Mouse (Mus musculus): ENCODE measurements around the gene B4galnt4. TPM values are rescaled to one million over a fixed set of nuclear protein-coding genes. Genes with fewer than 3 reads are reported as not detected.

Gene B4galnt4
- polyA plus RNA-seq, 1 experiment from 2014 or later: 7.9 TPM

DNA sequence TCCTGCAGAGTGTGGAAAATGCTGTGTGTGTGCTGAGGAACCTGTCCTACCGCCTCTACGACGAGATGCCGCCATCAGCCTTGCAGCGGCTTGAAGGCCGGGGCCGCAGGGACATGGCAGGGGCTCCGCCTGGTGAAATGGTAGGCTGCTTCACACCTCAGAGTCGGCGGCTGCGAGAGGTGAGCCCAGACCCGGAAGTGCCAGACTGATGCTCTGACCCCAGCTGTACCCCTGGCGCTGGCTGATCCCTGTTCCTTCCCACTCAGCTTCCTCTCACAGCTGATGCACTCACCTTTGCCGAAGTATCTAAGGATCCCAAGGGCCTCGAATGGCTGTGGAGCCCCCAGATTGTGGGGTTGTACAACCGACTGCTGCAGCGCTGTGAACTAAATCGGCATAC lies 27.6 kb downstream of the B4galnt4 start:
- ATAC-seq: no peak
- Histone ChIP-seq H3K27ac (no peak overlapping the region), H3K9ac (no peak overlapping the region), H3K36me3 (no peaks in the 10 kb centered on the region), H3K4me3 (replicated peaks) (no peak overlapping the region), H3K4me2 (replicated peaks) (no peak overlapping the region), H3K9me3 (no peaks in the 10 kb centered on the region), H3K4me1 (replicated peaks) (peaks cover 15% of the 10 kb centered on the region), H3K27me3 (replicated peaks) (peaks cover 11% of the 10 kb centered on the region)
- WGBS: 19% methylated on average over 18 of the region's 18 CpGs

DNA sequence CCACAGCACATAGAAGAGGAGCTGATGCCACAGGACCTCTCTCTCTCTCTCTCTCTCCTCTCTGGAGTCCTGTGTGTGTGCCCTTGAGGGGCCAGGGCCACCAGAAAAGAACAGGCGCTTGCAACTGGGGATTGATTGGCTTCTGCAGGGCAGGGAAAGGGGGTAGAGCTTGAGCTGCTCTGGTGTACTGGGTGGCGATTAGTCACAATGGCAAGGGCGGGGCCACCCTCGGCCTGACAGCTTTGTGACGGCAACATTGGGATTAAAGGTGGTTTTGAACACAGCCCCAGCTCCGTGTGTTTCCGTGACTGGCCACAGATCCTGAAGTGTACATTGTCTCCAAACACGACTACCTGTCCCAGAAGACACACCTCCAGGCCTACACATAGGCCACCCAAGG lies 29.3 kb downstream of the B4galnt4 start:
- no peak overlapping the region for H3K4me2 ChIP-seq (replicated peaks)
- no peak overlapping the region for H3K27ac ChIP-seq
- no peaks in the 10 kb centered on the region for H3K36me3 ChIP-seq
- H3K4me1 ChIP-seq (replicated peaks): peaks cover 29% of the 10 kb centered on the region
- no peak overlapping the region for H3K4me3 ChIP-seq (replicated peaks)
- H3K9me3 ChIP-seq: no peaks in the 10 kb centered on the region
- no peak for ATAC-seq
- H3K9ac ChIP-seq: no peak overlapping the region
- WGBS: 68% methylated on average over 8 of the region's 8 CpGs
- H3K27me3 ChIP-seq (replicated peaks): peaks cover 11% of the 10 kb centered on the region

DNA sequence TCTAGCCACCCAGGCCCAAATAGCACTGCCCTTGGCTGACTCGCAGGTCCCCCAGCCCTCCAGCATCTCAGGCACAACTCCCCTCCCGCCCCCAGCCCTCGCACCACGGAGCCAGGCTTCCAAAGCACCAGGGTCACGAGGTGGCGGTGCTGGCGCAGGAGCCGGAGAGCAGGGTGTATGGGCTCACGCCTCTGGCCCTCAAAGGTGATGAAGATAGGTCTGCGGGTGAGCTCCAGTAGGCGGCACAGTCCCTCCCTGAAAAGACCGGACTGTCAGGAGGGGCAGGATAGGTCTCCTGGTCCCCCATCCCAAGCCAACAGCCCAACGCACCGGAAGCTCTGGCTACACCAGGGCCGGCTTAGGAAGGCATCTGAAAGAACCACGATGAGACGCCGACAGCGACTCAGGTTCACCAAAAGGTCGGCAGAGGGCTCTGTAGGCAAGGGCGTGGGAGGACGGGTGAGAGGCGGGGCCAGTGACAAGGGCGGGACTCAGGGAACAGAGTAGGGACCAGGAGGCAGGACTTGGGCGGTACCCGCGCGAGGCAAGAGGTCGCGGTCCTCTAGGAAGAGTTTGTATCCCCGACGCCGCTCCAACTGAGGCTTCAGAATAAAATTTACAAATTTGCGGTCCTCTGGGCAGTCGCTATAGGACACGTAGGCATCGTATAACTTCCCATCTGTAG lies 31.3 kb downstream of the B4galnt4 start:
- H3K9me3 ChIP-seq: no peaks in the 10 kb centered on the region
- H3K4me1 ChIP-seq (replicated peaks): peaks cover 36% of the 10 kb centered on the region
- H3K27me3 ChIP-seq (replicated peaks): peaks cover 11% of the 10 kb centered on the region
- H3K4me2 ChIP-seq (replicated peaks): peak overlapping the region; percentile 56
- ATAC-seq: peak; percentile 93
- H3K27ac ChIP-seq: peak overlapping the region; percentile 36; the same call in 1 of the 2 replicates
- peak overlapping the region; percentile 14 for H3K4me3 ChIP-seq (replicated peaks)
- H3K36me3 ChIP-seq: no peaks in the 10 kb centered on the region
- H3K9ac ChIP-seq: 0 out of 2 replicates have a peak overlapping the region, but pooled peaks have one; percentile 23
- WGBS: 10% methylated on average over 37 of the region's 37 CpGs

DNA sequence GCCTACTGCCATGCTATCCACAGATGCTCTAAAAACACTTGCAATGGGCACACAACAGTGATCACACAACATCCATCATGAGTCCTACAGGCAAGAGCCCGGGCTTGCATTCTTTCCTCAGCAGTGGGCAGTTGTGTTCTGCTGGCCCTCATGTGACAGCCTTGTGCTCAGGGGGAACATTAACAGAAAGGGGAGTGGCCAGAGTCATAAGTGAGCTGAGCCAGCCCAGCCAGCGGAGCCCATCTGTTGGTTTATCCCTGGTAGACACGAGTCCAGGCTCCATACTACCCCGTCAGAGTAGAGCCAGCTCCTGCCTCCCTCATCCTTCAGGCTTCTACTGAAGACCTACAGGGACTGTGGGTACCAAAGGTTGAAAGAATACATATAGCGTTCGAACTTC lies 33.0 kb downstream of the B4galnt4 start:
- Histone ChIP-seq H3K27me3 (replicated peaks) (0 out of 2 replicates have a peak, but pooled peaks cover 3% of the 10 kb centered on the region), H3K4me1 (replicated peaks) (peaks cover 36% of the 10 kb centered on the region), H3K27ac (no peak overlapping the region), H3K4me2 (replicated peaks) (no peak overlapping the region), H3K36me3 (no peaks in the 10 kb centered on the region), H3K9me3 (no peaks in the 10 kb centered on the region), H3K4me3 (replicated peaks) (no peak overlapping the region), H3K9ac (no peak overlapping the region)
- no peak for ATAC-seq
- WGBS: 66% methylated on average over 6 of the region's 6 CpGs

DNA sequence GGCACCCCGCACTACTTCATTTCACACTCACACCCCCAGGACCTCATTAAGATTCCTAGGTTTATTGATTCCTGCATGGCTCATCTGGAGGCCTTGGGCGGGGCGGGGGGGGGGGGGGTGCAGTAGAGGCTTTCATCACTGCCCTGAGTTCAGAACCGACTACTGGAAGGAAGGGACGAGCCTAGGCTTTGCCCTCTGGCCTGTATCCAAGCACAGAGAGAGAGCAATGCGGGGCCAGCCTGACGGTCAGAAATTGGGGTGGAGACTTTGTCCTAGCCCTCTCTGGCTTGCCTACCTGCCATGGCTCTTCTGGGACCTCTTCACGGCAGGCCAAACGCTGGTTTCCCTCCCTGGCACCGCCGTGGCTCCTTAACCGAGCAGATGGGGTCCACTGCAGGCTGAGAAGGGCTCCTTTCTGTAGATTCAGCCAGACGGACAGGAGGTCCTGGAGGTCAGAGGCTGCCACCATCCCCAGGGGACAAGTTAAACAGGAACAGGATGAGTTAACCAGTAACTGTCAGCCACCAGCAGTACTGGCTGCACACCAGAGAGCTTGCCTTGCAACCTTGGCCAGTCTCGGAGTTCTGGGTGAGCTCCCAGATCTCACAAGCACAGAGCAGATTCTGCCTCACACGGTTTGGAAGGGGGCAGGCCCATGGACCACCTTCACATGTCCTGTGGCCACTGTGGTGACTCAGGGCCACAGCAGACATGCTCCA lies 33.7 kb downstream of the B4galnt4 start:
- Histone ChIP-seq H3K4me2 (replicated peaks) (0 out of 2 replicates have a peak overlapping the region, but pooled peaks have one; percentile 9), H3K9me3 (no peaks in the 10 kb centered on the region), H3K27ac (no peak overlapping the region), H3K36me3 (no peaks in the 10 kb centered on the region), H3K9ac (no peak overlapping the region), H3K27me3 (replicated peaks) (no peaks in the 10 kb centered on the region), H3K4me1 (replicated peaks) (peaks cover 37% of the 10 kb centered on the region), H3K4me3 (replicated peaks) (no peak overlapping the region)
- 52% methylated on average over 14 of the region's 15 CpGs for WGBS
- no peak for ATAC-seq

DNA sequence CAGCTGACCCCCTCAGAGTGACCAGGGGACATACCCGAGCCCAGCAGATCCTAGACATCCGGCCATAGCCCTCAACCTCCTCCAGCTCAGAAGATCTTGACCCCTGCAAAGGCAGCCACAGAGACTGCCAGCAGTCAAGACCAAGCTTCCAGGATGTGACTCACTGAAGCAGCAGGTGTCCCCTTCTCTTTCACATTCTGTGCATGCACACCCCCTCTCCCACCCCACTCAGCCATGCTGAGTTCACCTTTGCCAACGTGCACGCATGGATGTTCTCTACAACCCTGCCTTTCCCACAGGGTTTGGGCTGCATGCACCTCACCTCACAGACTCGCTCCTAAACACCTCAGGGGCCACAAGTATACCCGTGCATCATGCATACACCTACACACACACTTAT lies 35.1 kb downstream of the B4galnt4 start:
- Histone ChIP-seq H3K4me2 (replicated peaks) (peak overlapping the region; percentile 30; the same call in 1 of the 2 replicates), H3K36me3 (no peaks in the 10 kb centered on the region), H3K4me1 (replicated peaks) (peaks cover 42% of the 10 kb centered on the region), H3K27ac (peak overlapping the region; percentile 27; the same call in 1 of the 2 replicates), H3K4me3 (replicated peaks) (no peak overlapping the region), H3K27me3 (replicated peaks) (peaks cover 4% of the 10 kb centered on the region), H3K9ac (no peak overlapping the region), H3K9me3 (no peaks in the 10 kb centered on the region)
- no peak for ATAC-seq
- 74% methylated on average over 6 of the region's 6 CpGs for WGBS

DNA sequence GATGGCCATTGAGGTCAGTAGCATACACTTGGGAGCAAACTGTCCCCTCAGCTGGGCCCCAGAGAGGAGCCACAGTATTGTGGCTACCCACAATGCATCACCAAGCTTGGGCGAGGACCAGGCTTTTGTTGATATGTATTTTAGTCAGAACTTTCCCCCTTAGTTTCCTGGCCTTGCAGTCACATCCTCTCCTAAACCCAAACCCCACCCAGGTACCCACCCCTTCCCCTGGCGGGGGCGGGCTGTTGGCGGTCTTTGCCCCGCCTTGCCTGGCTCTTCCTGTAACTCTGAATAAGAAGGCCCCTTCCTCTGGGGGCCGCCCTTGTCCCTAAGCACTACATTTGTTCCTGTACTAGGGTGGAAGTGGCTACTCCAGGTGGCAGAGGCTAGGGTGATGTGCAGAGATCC lies 35.7 kb downstream of the B4galnt4 start:
- Histone ChIP-seq H3K27ac (peak overlapping the region; percentile 27; the same call in 1 of the 2 replicates), H3K4me1 (replicated peaks) (peaks cover 42% of the 10 kb centered on the region), H3K27me3 (replicated peaks) (peaks cover 4% of the 10 kb centered on the region), H3K4me3 (replicated peaks) (no peak overlapping the region; the same call in 1 of the 2 replicates), H3K9ac (no peak overlapping the region), H3K9me3 (no peaks in the 10 kb centered on the region), H3K36me3 (no peaks in the 10 kb centered on the region), H3K4me2 (replicated peaks) (peak overlapping the region; percentile 30; the same call in 1 of the 2 replicates)
- 34% methylated on average over 6 of the region's 6 CpGs for WGBS
- ATAC-seq: no peak

DNA sequence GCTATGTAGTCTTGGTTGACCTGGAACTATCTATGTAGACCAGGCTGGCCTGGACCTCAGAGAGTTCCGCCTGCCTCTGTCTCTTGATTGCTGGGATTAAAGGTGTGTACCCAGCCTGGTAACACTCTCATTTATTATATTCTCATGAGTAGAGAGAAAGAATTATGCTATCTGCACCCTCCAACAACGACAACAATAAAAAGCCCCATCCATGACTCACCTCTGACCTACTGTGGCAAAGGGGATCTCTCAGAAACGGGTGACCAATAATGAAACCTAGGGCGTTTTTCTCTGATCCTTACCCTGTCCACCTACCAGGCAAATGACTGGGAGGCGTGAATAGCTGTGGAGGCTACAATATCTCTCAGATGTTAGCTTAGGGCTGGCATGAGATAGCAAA lies 36.3 kb downstream of the B4galnt4 start:
- Histone ChIP-seq H3K4me3 (replicated peaks) (no peak overlapping the region), H3K27me3 (replicated peaks) (peaks cover 4% of the 10 kb centered on the region), H3K4me1 (replicated peaks) (peaks cover 39% of the 10 kb centered on the region), H3K27ac (no peak overlapping the region), H3K4me2 (replicated peaks) (no peak overlapping the region), H3K9me3 (no peaks in the 10 kb centered on the region), H3K36me3 (no peaks in the 10 kb centered on the region), H3K9ac (no peak overlapping the region)
- WGBS: 80% methylated on average over 5 of the region's 5 CpGs
- ATAC-seq: no peak

DNA sequence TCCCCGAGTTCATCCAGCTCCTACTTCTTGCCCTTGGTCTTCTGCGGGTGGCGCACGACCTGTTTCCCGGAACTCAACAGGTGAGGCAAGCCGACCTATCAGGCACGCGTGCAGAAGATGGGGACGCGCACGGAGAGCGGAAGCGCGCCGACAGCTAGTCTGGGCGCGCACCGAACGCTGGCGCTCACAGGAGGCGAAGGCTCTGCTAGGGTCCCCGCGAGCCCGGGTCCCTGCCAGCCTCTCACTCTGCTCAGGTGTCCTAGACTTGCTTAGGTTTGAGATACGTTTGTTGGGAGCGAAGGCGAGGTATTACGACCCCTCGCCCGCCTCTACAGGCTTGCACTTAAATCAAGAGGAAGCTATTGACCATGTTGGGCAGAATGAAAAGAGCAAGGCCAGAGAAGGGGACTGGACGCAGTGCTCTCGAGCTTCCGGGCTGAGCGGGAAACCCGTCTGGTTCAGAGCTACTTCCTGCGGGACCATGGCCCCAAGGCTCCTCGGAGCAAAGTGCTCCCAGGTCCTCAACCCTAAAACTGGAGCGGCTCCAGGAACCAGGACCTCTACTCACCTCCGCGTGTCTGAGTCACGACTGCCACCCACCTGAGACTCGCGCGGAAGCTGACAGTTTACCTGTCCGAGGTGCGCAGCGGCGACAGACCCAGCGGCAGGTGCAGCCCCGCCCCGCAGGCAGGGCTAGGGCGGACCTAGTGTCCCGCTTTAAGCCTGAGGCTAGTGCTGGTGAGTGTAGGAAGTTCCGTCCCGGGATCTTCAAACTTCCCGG lies 39.2 kb downstream of the B4galnt4 start, which contains the start of gene Sigirr:
Gene Sigirr, minus strand, starts transcription at position 662 of the 781 bp plus-strand sequence.
- peak; percentile 88 for ATAC-seq
- Histone ChIP-seq H3K4me3 (replicated peaks) (peak within 1 kb of the TSS; percentile 48), H3K9ac (peak within 1 kb of the TSS; percentile 53), H3K27ac (peak within 1 kb of the TSS; percentile 93), H3K27me3 (replicated peaks) (peaks cover 4% of the 10 kb centered on the region), H3K36me3 (no peaks in the 10 kb centered on the region), H3K4me1 (replicated peaks) (peaks cover 18% of the 10 kb centered on the region; the same call in 1 of the 2 replicates), H3K4me2 (replicated peaks) (peak within 1 kb of the TSS; percentile 88), H3K9me3 (no peaks in the 10 kb centered on the region)
- under 1% methylated on average over 56 of the region's 56 CpGs for WGBS

DNA sequence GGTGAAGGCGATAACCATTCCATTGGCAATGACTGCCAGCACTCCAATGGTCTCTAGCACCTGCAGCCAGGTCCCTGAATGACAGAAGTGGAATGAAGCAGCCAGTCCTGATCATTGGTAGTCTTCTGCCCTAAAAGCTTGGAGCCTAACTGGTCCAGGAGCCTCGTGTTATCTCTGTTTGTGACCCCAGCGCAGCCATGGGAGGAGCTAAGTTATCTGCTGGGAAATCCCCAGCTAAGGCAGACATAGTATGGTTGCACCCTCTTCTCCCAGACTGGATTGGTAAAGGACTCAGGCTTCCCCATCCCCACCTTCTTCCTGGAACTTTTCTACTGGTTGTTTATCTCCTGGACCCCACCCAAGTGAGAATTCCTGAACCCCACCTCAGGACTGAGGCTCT lies 42.3 kb downstream of the B4galnt4 start:
- no peak overlapping the region for H3K27ac ChIP-seq
- 58% methylated on average over 3 of the region's 3 CpGs for WGBS

DNA sequence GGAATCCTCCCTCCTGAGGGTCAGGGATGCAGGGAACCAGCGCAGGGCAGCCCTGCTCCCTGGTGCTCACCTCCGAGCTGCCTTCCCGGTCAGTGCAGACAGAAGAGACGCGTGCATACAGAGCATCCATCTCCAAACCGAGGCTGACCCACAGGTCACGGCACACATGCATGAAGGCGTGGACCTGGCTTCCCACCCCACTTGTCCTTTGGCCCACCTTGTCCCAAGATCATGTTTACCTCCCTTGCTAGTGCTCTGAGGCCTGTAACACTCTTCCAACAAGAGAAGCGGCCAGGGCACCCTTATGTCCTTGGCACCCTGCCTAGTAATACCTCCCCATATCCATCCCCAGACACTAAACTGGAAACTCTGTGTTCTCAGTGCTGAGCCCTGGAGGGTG lies 55.0 kb downstream of the B4galnt4 start:
- 0 out of 2 replicates have a peak, but pooled peaks cover 3% of the 10 kb centered on the region for H3K4me1 ChIP-seq (replicated peaks)
- H3K9me3 ChIP-seq: no peaks in the 10 kb centered on the region
- H3K9ac ChIP-seq: no peak overlapping the region
- ATAC-seq: no peak
- H3K4me3 ChIP-seq (replicated peaks): no peak overlapping the region
- 82% methylated on average over 9 of the region's 9 CpGs for WGBS
- H3K4me2 ChIP-seq (replicated peaks): peak overlapping the region; percentile 57
- no peaks in the 10 kb centered on the region for H3K27me3 ChIP-seq (replicated peaks)
- no peaks in the 10 kb centered on the region for H3K36me3 ChIP-seq
- no peak overlapping the region for H3K27ac ChIP-seq

More for the DNA sequence above, 42.3 kb downstream of the B4galnt4 start:
- Histone ChIP-seq H3K4me3 (replicated peaks) (no peak overlapping the region), H3K9me3 (no peaks in the 10 kb centered on the region), H3K36me3 (no peaks in the 10 kb centered on the region), H3K4me1 (replicated peaks) (peaks cover 10% of the 10 kb centered on the region; the same call in 1 of the 2 replicates), H3K27me3 (replicated peaks) (peaks cover 4% of the 10 kb centered on the region), H3K4me2 (replicated peaks) (no peak overlapping the region), H3K9ac (no peak overlapping the region)
- ATAC-seq: no peak

DNA sequence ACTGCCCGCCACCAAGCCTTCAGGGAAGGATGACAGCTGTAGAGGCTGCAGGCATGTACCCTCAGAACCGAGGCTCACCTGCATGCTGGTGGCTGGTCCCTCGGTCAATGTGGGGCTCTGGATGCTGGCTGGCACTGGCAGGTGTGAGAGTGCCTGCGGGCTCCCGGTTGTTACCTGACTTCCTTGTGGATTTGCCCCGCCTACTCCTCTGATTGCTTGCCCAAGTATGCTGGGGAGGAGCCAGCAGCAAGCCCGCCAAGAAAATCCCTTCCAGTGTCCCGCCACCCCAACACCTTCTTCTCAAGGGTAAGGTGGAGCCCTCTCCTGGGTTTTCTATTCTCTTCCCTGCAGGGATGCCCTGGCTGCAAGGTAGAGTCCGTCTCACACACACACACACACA lies 56.7 kb downstream of the B4galnt4 start, which contains the start of gene Ano9:
Gene Ano9, minus strand, starts transcription at position 171 of the 400 bp plus-strand sequence.
- Histone ChIP-seq H3K9ac (peak within 1 kb of the TSS; percentile 43), H3K27ac (peak within 1 kb of the TSS; percentile 28), H3K4me2 (replicated peaks) (peak within 1 kb of the TSS; percentile 57), H3K36me3 (no peaks in the 10 kb centered on the region), H3K4me1 (replicated peaks) (peaks cover 10% of the 10 kb centered on the region; the same call in 1 of the 2 replicates), H3K4me3 (replicated peaks) (peak within 1 kb of the TSS; percentile 34), H3K27me3 (replicated peaks) (no peaks in the 10 kb centered on the region), H3K9me3 (no peaks in the 10 kb centered on the region)
- peak; percentile 71 for ATAC-seq
- WGBS: 7% methylated on average over 9 of the region's 9 CpGs

Measured in intestine, embryonic 15.5 days (tissue).